Mouse (Mus musculus) liver, adult 2 months (tissue): Measurements from ENCODE around the gene Gpkow. TPM values are rescaled to one million over a fixed set of nuclear protein-coding genes. Genes with fewer than 3 reads are reported as not detected.
"Not testable (repeated sequence)": the region's sequence is repeated elsewhere in the genome, so short reads cannot be mapped to it uniquely, and the experiment has no call there.

Experiments used
- DNase-seq: peaks from one replicate; pipeline ENCODE4 v3.0.0-alpha.2; 2011; ENCODE audit warnings: low read depth, low spot score; ENCODE audit errors: extremely low read depth
- H3K27ac ChIP-seq: fragments of 200-500 bp; replicated peaks from 2 replicates; pipeline ENCODE4 v1.5.1; 2012; ENCODE audit warnings: low read depth, mild to moderate bottlenecking, control low read depth, inconsistent platforms, low read length; ENCODE audit not compliant: insufficient read depth
- H3K27me3 ChIP-seq: fragments of 200-500 bp; 2 replicates; pipeline ENCODE4 v1.6.1; 2012; ENCODE audit warnings: mild to moderate bottlenecking, moderate library complexity, low read length, inconsistent platforms; ENCODE audit not compliant: control insufficient read depth, insufficient read depth
- H3K36me3 ChIP-seq: fragments of 200-500 bp; 2 replicates; pipeline ENCODE4 v1.6.1; 2012; ENCODE audit warnings: low read length, inconsistent platforms; ENCODE audit not compliant: control insufficient read depth, insufficient read depth
- H3K4me1 ChIP-seq: fragments of 200-500 bp; 2 replicates; pipeline ENCODE4 v1.6.1; 2011; ENCODE audit warnings: low read length; ENCODE audit not compliant: control insufficient read depth, insufficient read depth
- H3K4me3 ChIP-seq: fragments of 200-500 bp; 2 replicates; pipeline ENCODE4 v1.5.1; 2011; ENCODE audit warnings: low read depth, mild to moderate bottlenecking, control low read depth, low read length, moderate library complexity; ENCODE audit not compliant: insufficient read depth
- H3K79me2 ChIP-seq: fragments of 200-500 bp; 2 replicates; pipeline ENCODE4 v1.6.1; 2012; ENCODE audit warnings: inconsistent platforms, mild to moderate bottlenecking, low read length, moderate library complexity; ENCODE audit not compliant: control insufficient read depth, insufficient read depth
- H3K9ac ChIP-seq: fragments of 200-500 bp; 2 replicates; pipeline ENCODE4 v1.6.1; 2012; ENCODE audit warnings: low read depth, mild to moderate bottlenecking, control low read depth, inconsistent platforms, low read length
- CTCF ChIP-seq: fragments of 200-500 bp; IDR thresholded peaks from 2 replicates; pipeline ENCODE4 v1.5.1; 2011; ENCODE audit warnings: low read depth, low read length, control low read depth
- POLR2A ChIP-seq: fragments of 200-500 bp; IDR thresholded peaks from 2 replicates; pipeline ENCODE4 v1.6.1; 2011; ENCODE audit warnings: low read length, control low read depth; ENCODE audit not compliant: insufficient read depth; ENCODE audit errors: extremely low read depth
- WGBS: fragments of 180-500 bp; shearing (Covaris S2); methylation state at CpG from one replicate; pipeline ENCODE4 v1.1.7; 2018; 5-methylcytosine and 5-hydroxymethylcytosine counted together
- polyA plus RNA-seq: library from polyadenylated mRNA; depleted of rRNA; stranded (reverse); fragments of >200 nt; gene quantifications from 2 replicates; pipeline ENCODE4 v1.2.3, GENCODE M21; 2012; rRNA removed
- total RNA-seq: library from RNA; depleted of rRNA; stranded (reverse); fragments of >200 nt; gene quantifications from 2 replicates; pipeline ENCODE4 v1.2.3, GENCODE M21; 2014; rRNA removed

Gene Gpkow
- total and polyA plus RNA-seq, 2 experiments: 4.3 to 5.0 TPM

DNA sequence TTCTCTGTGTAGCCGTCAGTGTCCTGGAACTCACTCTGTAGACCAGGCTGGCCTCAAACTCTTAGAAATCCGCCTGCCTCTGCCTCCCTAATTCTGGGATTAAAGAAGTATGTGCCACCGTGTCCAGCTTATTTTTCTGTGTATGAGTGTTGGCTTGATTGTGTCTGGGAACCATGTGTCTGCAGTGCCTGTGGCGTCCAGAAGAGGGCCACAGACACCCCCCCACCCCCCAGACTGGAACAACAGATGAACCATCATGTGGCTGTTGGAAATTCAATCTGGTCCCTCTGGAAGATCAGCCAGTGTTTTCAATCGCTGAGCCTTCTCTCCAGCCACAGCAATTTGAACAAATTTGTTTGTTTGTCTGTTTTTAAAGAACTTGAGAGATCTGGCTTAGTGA lies 46.5 kb downstream of the Gpkow start:
- Histone ChIP-seq H3K27ac (no peak overlapping the region), H3K4me3 (no peak overlapping the region), H3K27me3 (no peaks in the 10 kb centered on the region), H3K4me1 (no peaks in the 10 kb centered on the region), H3K79me2 (no peaks in the 10 kb centered on the region), H3K36me3 (no peaks in the 10 kb centered on the region), H3K9ac (no peak overlapping the region)
- TF ChIP-seq CTCF (peak; percentile 56), POLR2A (no peak)
- DNase-seq: no peak
- 59% methylated on average over 5 of the region's 5 CpGs for WGBS

DNA sequence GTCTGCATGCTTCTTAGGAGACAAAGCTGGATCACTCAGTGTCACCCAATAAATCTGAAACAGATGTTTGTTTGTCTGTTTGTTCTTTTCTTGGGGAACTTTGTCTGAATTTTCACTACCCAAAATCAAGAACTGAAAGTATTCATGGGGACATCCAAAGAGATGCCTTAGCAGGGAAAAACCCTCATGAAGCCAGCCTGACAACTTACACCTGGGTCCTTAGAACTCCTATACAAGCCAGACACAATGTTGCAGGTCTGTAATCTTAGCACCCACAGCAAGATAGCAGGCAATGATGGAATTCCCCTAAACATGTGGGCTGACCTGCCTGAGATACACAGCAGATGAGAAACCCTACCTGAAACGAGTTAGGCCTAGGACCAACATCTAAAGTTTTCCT lies 48.0 kb downstream of the Gpkow start:
- H3K36me3 ChIP-seq: no peaks in the 10 kb centered on the region
- WGBS: 40% methylated on average over 1 of the region's 1 CpGs
- H3K79me2 ChIP-seq: no peaks in the 10 kb centered on the region
- no peak overlapping the region for H3K4me3 ChIP-seq
- TF ChIP-seq POLR2A: no peak
- no peak for TF ChIP-seq CTCF
- H3K4me1 ChIP-seq: no peaks in the 10 kb centered on the region
- DNase-seq: no peak
- H3K9ac ChIP-seq: no peak overlapping the region
- H3K27me3 ChIP-seq: no peaks in the 10 kb centered on the region
- no peak overlapping the region for H3K27ac ChIP-seq

DNA sequence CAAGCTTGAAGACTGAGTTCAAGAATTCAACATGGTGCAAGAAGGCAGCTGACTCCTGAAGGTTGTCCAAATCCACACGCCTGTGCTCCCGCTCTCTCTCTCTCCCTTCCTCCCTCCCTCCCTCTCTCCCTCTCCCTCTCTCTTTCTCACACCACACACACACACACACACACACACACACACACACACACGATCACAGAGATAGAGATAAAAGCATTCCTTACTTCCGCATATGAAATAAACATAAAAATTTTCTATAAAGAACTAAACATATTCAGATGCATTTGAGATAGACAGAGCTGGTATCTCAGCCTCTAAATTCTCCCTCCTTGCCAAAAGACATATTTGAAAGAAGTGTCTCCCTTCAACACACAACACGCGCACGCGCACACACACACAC lies 48.5 kb downstream of the Gpkow start:
- WGBS: 89% methylated on average over 8 of the region's 8 CpGs
- no peaks in the 10 kb centered on the region for H3K36me3 ChIP-seq
- no peak overlapping the region for H3K9ac ChIP-seq

DNA sequence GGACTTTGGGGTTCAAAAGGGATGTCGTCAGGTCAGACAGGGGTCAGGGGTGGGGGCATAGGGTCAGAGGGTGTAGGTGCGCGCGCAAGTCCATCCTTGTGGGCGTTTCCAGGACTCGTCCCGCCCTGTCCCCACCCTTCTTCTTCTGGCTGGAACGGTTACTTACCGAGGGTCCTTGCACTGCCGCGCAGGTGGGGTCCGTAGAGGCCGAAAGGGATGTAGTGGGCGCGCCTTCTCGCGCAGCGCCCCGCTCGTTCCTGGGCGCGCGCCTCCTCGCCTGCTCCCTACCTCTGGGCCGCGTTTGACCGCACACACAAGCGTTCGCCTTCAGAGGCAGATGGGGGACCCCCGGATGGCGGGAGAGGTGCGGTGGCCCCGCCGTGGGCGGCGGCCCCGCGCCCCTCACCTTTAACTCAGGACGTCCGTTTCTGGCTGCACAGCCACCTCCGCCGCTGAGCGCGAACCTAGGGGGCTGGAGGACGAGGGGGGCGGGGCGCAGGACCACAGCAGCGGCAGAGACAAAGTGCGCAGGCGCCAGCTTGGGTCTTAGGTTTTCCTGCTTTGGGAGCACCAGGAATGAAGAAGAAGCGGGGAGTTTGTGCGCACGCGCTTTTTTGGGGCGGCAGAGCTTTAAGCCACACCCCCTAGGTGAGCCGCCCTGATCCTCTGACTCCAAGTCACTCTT lies 53.6 kb downstream of the Gpkow start, which contains the start of gene Ccdc120:
Gene Ccdc120, minus strand, starts transcription at position 474 of the 685 bp plus-strand sequence.
- peak; percentile 52 for DNase-seq
- H3K4me3 ChIP-seq: peak within 1 kb of the TSS; percentile 93
- H3K36me3 ChIP-seq: no peaks in the 10 kb centered on the region
- H3K9ac ChIP-seq: peak within 1 kb of the TSS; percentile 74
- TF ChIP-seq POLR2A: no peak
- no peak for TF ChIP-seq CTCF
- no peaks in the 10 kb centered on the region for H3K4me1 ChIP-seq
- under 1% methylated on average over 41 of the region's 56 CpGs for WGBS
- H3K79me2 ChIP-seq: no peaks in the 10 kb centered on the region
- H3K27me3 ChIP-seq: no peaks in the 10 kb centered on the region
- no peak within 1 kb of the TSS for H3K27ac ChIP-seq

More for the DNA sequence above, 48.5 kb downstream of the Gpkow start:
- H3K79me2 ChIP-seq: no peaks in the 10 kb centered on the region
- TF ChIP-seq CTCF (no peak), POLR2A (no peak)
- no peaks in the 10 kb centered on the region for H3K27me3 ChIP-seq
- no peak overlapping the region for H3K4me3 ChIP-seq
- no peak for DNase-seq
- no peaks in the 10 kb centered on the region for H3K4me1 ChIP-seq
- H3K27ac ChIP-seq: no peak overlapping the region

DNA sequence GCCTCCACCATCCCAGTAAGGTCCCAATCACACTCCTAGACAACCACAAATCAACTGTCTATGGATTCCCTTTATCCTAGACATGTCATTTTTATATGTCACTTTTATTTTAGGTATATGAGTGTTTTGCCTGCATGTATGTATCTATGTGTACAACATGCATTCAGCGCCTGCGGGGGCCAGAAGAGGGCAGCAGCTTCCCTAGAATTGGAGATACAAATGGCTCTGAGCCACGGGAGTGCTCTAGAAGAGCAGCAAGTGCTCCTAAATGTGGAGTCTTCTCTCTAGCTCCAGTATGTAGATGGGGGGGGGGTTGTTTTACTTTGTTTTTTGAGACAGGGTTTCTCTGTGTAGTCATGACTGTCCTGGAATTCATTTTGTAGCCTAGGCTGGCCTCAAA lies 56.7 kb downstream of the Gpkow start:
- H3K9ac ChIP-seq, H3K27ac ChIP-seq, H3K4me3 ChIP-seq, H3K4me1 ChIP-seq, H3K36me3 ChIP-seq, H3K79me2 ChIP-seq, H3K27me3 ChIP-seq, DNase-seq: not testable (repeated sequence)
- 8% methylated on average over 3 of the region's 3 CpGs for WGBS

Other genes with a start within 250 kb of the Gpkow start
- gene Foxp3, start 123.5 kb upstream of the Gpkow start, total RNA-seq: not detected in 2 replicates
- 0.07 TPM in 1 of 2 replicates, not detected in the other for gene Foxp3, start 123.5 kb upstream of the Gpkow start, polyA plus RNA-seq
- 0.74 and 0.81 TPM in 2 replicates for gene Ppp1r3f, start 122.8 kb upstream of the Gpkow start, total RNA-seq
- gene Ppp1r3f, start 122.8 kb upstream of the Gpkow start, polyA plus RNA-seq: 0.50 and 0.80 TPM in 2 replicates
- 9.1 and 13.2 TPM in 2 replicates for gene Ccdc22, start 91.6 kb upstream of the Gpkow start, total RNA-seq
- 10.8 and 12.3 TPM in 2 replicates for gene Ccdc22, start 91.6 kb upstream of the Gpkow start, polyA plus RNA-seq
- gene Cacna1f, start 90.0 kb upstream of the Gpkow start, total RNA-seq: under 0.01 TPM in 2 replicates
- gene Cacna1f, start 90.0 kb upstream of the Gpkow start, polyA plus RNA-seq: 0.04 TPM in 2 replicates
- 0.40 and 0.46 TPM in 2 replicates for gene Syp, start 58.7 kb upstream of the Gpkow start, total RNA-seq
- 0.25 and 0.42 TPM in 2 replicates for gene Syp, start 58.7 kb upstream of the Gpkow start, polyA plus RNA-seq
- gene Prickle3, start 39.9 kb upstream of the Gpkow start, total RNA-seq: 2.0 and 2.8 TPM in 2 replicates
- gene Prickle3, start 39.9 kb upstream of the Gpkow start, polyA plus RNA-seq: 4.6 and 6.8 TPM in 2 replicates
- 0.92 and 1.7 TPM in 2 replicates for gene Plp2, start 25.7 kb upstream of the Gpkow start, total RNA-seq
- 3.7 and 4.0 TPM in 2 replicates for gene Plp2, start 25.7 kb upstream of the Gpkow start, polyA plus RNA-seq
- gene Magix, start 15.9 kb upstream of the Gpkow start, total RNA-seq: 20.9 and 21.3 TPM in 2 replicates
- gene Magix, start 15.9 kb upstream of the Gpkow start, polyA plus RNA-seq: 33.0 and 36.9 TPM in 2 replicates
- gene Wdr45, start 17.2 kb downstream of the Gpkow start, total RNA-seq: 33.4 and 37.1 TPM in 2 replicates
- gene Wdr45, start 17.2 kb downstream of the Gpkow start, polyA plus RNA-seq: 39.9 and 48.3 TPM in 2 replicates
- 1.0 TPM in 1 of 2 replicates, not detected in the other for gene Gm45208, start 25.1 kb downstream of the Gpkow start, total RNA-seq
- gene Gm45208, start 25.1 kb downstream of the Gpkow start, polyA plus RNA-seq: 1.5 and 1.9 TPM in 2 replicates
- 1.1 and 2.8 TPM in 2 replicates for gene Praf2, start 31.3 kb downstream of the Gpkow start, total RNA-seq
- gene Praf2, start 31.3 kb downstream of the Gpkow start, polyA plus RNA-seq: 7.7 and 13.9 TPM in 2 replicates
- 0.34 and 0.37 TPM in 2 replicates for gene Ccdc120, start 53.8 kb downstream of the Gpkow start, total RNA-seq
- gene Ccdc120, start 53.8 kb downstream of the Gpkow start, polyA plus RNA-seq: 1.00 and 1.1 TPM in 2 replicates
- 4.7 and 9.4 TPM in 2 replicates for gene Tfe3, start 65.4 kb downstream of the Gpkow start, total RNA-seq
- 15.6 and 17.0 TPM in 2 replicates for gene Tfe3, start 65.4 kb downstream of the Gpkow start, polyA plus RNA-seq
- gene Gripap1, start 92.6 kb downstream of the Gpkow start, total RNA-seq: 11.5 and 13.5 TPM in 2 replicates
- gene Gripap1, start 92.6 kb downstream of the Gpkow start, polyA plus RNA-seq: 14.6 and 22.2 TPM in 2 replicates
- gene Kcnd1, start 125.2 kb downstream of the Gpkow start, total RNA-seq: not detected in 2 replicates
- gene Kcnd1, start 125.2 kb downstream of the Gpkow start, polyA plus RNA-seq: 0.11 TPM in 2 replicates
- gene Otud5, start 144.2 kb downstream of the Gpkow start, total RNA-seq: 18.0 and 22.0 TPM in 2 replicates
- 14.2 and 17.0 TPM in 2 replicates for gene Otud5, start 144.2 kb downstream of the Gpkow start, polyA plus RNA-seq
- 0.74 and 1.9 TPM in 2 replicates for gene Pim2, start 181.1 kb downstream of the Gpkow start, total RNA-seq
- 4.7 and 5.4 TPM in 2 replicates for gene Pim2, start 181.1 kb downstream of the Gpkow start, polyA plus RNA-seq
- gene Slc35a2, start 186.9 kb downstream of the Gpkow start, total RNA-seq: 10.6 and 11.5 TPM in 2 replicates
- gene Slc35a2, start 186.9 kb downstream of the Gpkow start, polyA plus RNA-seq: 34.7 and 42.6 TPM in 2 replicates
- gene Pqbp1, start 202.1 kb downstream of the Gpkow start, total RNA-seq: 14.3 and 15.3 TPM in 2 replicates
- gene Pqbp1, start 202.1 kb downstream of the Gpkow start, polyA plus RNA-seq: 49.1 and 51.2 TPM in 2 replicates
- 20.7 and 27.5 TPM in 2 replicates for gene Timm17b, start 202.2 kb downstream of the Gpkow start, total RNA-seq
- 53.7 and 58.2 TPM in 2 replicates for gene Timm17b, start 202.2 kb downstream of the Gpkow start, polyA plus RNA-seq
- gene Gm10491, start 210.7 kb downstream of the Gpkow start, total RNA-seq: not detected in 2 replicates
- not detected in 2 replicates for gene Gm10491, start 210.7 kb downstream of the Gpkow start, polyA plus RNA-seq
- not detected in 2 replicates for gene Gm10490, start 212.4 kb downstream of the Gpkow start, total RNA-seq
- not detected in 2 replicates for gene Gm10490, start 212.4 kb downstream of the Gpkow start, polyA plus RNA-seq
- gene Pcsk1n, start 222.7 kb downstream of the Gpkow start, total RNA-seq: 0.09 TPM in 1 of 2 replicates, not detected in the other
- gene Pcsk1n, start 222.7 kb downstream of the Gpkow start, polyA plus RNA-seq: not detected in 2 replicates
- gene Eras, start 231.5 kb downstream of the Gpkow start, total RNA-seq: not detected in 2 replicates
- gene Eras, start 231.5 kb downstream of the Gpkow start, polyA plus RNA-seq: not detected in 2 replicates